Mouse (Mus musculus) frontal cortex, postnatal 10 days (tissue): Measurements from ENCODE around the gene Eml5.

Source experiments
- DNase-seq, 2 experiments: peaks; one replicate each; pipeline ENCODE4 v3.0.0; 2022; ENCODE audit warnings: low spot score in 2 of 2, mixed read lengths in 1 of 2

Eml5 gene

DNA sequence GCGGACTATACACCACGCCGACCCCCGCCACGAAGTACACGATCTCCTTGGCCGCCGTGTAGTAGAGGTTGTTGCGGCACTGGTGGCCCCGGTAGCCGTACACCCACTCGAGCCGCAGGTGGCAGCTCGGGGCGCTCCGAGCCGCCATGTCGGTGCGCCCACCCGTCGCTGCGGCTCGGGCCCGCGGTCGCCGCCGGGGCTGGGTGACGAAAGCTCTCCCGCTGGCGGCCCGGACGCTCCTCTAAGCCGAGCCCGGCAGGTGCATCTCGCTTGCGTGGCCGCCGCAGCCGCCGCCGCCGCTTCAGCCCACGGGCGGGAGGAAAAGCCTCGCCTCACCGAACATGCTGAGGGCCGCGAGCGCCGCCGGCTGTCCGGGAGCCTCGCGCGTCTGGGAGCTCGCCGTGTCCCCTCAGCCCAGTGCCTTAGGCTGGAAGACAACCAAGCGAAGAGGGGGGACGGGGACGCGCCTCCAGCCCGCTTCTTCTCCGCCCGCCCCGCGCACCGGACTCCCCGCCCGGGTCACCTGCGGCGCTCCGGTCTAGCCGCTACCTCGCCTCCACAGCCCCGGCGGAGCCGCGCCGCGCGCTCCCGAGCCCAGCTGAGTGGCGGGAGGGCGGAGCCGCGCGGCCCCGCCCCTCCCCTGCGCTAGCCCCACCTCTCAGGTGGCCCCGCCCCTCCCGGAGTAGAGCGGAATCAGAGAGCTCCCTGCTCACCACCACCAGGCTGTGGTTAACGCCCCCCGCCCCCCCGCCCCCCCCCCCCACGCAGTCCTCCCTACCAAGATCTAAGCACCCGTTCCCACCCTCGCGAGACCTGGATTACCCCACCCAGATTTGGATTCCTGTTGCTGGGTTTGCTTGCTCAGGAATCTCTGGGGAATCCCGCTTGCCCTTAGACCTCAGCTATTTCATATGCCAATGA lies at the start of gene Eml5:
Eml5 (minus strand) TSS at position 604 of the 921 bp plus-strand sequence.
- peak; percentile 67 to 79 for DNase-seq

DNA sequence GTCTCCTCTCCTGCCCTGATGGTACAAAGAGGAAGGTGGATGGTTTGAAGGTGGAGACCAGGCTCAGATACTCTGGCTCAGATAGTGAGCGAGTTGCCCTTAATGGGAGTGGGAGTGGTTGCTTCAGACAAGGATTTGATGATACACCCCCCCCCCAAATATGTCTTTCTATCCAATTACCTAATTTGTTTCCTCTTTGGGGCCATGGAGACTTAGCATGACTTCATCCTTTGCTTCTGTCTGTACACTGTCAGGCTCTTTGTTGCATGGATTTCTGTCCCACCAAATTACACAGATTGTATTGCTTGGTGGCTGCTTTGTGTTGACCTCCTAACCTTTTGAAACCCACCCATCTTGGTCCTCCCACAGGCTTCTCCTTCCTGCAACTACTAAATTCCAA lies 31.6 kb upstream of the Eml5 start:
- DNase-seq: no peak

DNA sequence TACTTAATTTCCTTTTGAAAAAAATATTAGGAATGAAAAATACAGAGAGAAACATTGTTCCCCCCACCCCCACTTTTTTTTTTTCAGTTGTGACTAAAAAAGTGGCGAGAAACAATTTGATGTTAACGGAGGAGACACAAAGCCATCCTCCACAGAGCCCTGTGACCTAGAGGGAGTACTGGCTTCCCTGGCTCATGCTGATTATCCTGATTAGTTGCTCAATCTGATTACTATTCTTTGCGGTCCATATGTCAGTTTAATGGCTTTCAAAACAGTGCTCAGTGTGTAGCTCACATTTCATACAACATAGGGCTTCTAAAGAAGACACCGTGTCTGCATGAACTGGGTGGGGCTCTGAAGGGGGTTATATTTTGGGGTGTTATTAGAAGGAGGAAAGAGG lies 31.2 kb upstream of the Eml5 start:
- no peak for DNase-seq

DNA sequence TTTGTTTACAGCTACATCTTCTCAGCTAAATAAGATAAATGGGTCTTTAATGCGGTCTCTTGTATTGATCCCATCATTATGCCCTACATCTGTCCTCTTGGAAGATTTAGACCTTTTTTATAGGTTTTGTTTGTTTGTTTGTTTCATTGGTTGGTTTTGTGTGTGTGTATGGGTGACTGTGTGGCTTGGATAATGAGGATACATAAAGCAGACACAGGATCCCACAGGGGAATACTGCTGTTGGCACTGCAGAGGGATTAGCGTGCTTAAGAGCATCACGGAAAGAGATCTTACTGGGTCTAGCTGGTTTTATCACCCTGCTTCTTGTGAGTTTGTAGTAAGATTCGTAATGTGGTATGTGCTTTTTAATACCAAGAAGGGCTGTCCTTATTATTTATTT lies 29.9 kb upstream of the Eml5 start:
- no peak for DNase-seq

DNA sequence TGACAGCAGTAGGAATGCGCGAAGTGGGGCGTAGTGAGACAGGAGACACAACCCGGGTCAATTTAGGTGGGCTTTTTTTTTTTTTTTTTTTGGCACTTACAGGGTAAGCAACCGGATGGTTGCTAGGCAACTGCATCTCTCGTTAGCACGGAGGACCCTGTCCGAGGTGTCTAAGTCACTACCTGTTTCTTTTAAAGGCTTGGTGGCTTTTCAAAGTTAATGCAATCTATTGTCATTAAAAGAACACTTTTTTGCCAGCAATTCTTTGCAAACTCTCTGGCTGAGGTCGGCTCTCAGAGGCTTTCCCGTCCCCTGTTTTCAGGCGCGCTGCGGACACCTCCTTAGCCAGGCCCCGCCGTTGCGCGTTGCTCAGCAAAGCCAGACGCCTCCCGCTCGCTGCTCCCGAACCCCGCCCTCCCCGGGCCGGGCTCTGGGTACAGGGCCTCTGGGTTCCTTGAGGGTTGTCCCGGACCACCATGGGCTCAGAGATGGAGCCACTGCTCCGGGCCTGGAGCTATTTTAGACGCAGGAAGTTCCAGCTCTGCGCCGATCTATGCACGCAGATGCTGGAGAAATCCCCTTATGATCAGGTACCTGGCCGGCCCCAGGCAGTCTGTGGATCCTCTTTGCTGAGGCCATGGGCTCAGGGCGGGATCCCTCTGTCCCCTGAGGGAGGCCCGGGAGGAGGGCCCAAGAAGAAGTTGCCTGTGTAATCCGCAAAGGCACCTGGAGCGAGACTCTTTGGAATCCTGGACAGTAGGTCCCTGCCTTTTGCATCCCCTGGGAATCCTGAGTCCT lies 19.1 kb upstream of the Eml5 start, which contains the start of gene Ttc8:
Ttc8 (plus strand) TSS at position 381 of the 798 bp plus-strand sequence.
- DNase-seq: peak; percentile 77 to 87

- DNase-seq: no peak
Observed at GRCm38 (mm10) chr12:98910096-98910495, 8.8 kb upstream of the Eml5 start.

GRCm38 (mm10) chr12:98905466-98905865 lies 4.2 kb upstream of the Eml5 start:
- no peak for DNase-seq

DNA sequence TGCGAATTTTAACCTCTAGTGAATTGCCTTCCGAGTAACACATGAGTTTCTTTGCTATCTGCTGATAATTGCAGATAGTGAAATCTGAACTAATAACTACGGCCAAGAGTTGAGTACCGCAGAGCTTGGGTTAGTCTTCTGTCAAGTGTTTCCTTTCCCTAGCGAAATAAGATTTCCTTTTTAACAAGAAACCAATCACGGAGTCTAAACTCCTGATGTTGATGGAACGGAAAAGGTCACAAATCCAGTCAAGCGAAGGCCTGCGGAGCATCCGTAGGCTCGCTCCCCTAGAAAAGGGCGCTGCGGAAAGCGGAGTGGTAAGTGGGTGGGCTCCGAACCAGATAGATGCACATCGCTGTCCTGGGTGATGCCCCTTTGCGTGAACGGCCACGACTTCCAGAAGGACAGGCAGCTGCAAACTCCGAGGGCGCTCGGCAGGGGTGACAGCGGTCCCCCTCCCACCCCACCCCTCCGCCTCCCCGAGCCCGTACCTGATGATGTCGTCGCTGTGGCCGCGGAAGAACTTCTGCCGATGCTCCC lies 873 bp downstream of the Eml5 start:
- DNase-seq: no peak

GRCm38 (mm10) chr12:98899676-98900075 lies 1.6 kb downstream of the Eml5 start:
- DNase-seq: no peak

DNA sequence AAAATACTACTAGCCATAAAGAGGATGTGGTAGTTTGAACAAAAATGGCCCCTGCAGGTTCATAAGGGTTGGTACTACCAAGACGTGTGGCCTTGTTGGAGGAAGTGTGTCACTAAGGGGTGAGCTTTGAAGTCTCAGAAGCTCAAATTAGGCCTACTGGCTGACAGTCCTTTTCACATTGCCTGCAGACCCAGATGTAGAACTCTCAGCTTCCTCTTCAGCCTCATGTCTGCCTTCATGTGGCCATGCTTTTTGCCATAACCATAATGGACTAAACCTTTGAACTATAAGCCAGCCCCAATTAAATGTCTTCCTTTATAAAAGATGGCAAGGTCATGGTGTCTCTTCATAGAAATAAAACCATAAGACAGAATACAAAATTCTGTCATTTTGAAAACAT lies 4.5 kb downstream of the Eml5 start:
- no peak for DNase-seq

DNA sequence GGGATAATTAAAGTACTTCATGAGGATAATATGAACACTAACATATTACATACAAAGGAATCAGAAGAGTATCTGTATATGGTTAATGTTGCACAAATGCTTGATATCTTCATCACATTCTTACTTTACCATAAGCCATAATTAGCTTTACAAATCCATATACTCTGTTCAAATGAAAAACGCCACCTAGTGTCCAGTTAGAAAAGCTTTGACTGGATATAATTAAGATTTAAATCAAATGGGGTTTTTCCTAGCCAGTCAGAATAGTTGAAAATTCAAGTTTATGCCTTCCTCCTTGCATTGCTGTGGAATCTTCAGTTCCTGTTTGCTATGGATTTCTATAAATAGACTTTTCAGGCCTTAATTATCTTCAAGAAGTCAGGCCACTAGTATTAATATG lies 16.8 kb downstream of the Eml5 start:
- no peak for DNase-seq

GRCm38 (mm10) chr12:98881796-98882195 lies 19.5 kb downstream of the Eml5 start:
- no peak for DNase-seq

DNA sequence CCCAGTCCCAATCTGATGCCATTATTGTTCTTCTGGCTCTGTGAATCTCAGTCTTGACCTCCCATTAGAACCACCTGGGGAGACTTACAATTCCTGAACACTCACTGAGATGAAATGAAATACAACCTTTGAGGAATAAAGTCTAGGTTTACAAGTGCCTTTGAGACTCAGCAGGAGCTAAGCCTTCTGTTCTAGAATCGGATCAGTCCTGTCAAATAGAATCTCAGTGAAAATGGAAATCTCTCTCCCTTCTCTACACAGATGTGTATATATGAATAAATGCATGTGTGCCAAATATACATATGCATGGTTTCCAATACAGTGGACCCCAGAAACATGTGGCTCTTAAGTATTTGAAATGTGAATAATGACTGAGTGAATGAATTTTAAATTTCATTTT lies 22.6 kb downstream of the Eml5 start:
- no peak for DNase-seq

DNA sequence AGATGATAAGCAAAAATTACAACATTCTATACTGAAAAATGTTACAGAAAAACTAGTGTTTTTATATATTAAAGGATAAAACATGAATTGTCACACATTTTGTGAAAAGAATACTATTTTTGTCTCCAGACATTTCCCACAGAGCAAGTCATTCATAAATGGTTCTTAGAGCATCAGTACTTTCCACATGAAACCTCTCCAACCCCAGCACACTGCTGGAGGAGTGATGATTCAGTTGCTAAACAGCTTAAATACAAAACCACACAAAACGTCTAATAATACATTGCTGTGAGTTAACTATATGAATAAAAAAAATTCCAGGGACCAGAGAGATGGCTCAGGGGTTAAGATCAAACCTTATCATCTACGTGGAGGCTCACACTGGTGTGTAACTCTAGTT lies 26.1 kb downstream of the Eml5 start:
- no peak for DNase-seq

GRCm38 (mm10) chr12:98872836-98873235 lies 28.4 kb downstream of the Eml5 start:
- DNase-seq: no peak

GRCm38 (mm10) chr12:98863436-98863835 lies 37.8 kb downstream of the Eml5 start:
- DNase-seq: no peak

GRCm38 (mm10) chr12:98860316-98860715 lies 41.0 kb downstream of the Eml5 start:
- DNase-seq: no peak

DNA sequence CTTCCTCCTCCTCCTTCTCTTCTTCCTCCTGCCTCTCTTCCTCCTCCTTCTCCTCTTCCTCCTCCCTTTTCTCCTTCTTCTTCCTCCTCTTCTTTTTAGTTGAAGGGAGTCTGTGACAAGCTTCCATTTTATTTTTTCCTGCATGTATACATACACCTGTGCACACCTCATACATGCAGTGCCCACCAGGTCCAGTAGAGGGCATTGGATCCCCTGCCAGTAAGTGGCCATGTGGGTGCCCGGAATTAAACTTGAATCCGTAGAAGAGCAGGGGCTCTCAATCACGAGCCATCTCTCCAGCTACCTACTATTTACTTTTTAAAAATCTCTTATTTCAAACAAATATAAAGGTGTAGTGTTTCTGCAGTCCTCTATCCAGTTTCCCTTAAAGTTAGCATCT lies 50.5 kb downstream of the Eml5 start:
- DNase-seq: no peak

DNA sequence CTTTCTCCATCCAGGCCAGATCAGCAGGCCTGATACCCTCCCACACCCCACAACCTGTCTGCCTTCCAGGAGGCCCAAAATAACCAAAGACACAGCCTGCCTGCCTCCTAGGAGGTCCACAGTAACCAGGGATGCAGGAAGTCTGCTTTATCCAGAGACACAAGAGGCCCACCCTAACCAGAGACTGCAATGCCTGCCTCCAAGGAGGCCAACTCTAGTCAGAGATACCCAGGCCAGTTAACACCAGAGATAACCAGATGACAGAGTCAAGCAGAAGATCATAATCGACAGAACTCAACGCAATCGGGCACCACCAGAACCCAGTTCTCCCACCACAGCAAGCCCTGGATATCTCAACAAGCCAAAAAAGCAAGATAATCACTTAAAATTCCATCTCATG lies 56.5 kb downstream of the Eml5 start:
- DNase-seq: no peak

- DNase-seq: no peak
Observed at GRCm38 (mm10) chr12:98840135-98840534, 61.1 kb downstream of the Eml5 start.

DNA sequence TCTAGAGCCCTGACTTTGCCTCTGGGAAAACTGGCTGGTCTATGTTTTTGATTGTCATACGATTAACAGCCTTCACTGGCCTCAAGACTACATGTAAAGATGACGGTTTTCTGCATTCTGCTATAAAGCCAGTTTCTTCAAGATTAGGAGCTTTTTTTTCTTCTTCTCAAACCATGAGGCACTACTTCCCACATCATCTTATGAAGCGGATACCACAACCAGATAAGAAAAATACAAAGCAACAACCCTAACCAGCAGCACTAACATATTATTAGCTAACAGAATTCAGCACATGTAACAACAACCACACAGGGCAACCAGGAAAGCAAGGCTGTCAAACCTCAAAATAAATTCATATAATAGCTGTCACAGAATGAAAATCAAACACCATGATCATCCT lies 63.3 kb downstream of the Eml5 start:
- DNase-seq: no peak

GRCm38 (mm10) chr12:98835466-98835865 lies 65.8 kb downstream of the Eml5 start:
- no peak for DNase-seq

GRCm38 (mm10) chr12:98834879-98835278 lies 66.4 kb downstream of the Eml5 start:
- DNase-seq: no peak
